Mouse (Mus musculus) kidney, adult 9 months (tissue): ENCODE measurements around the gene Gm10392.

Experiments
- DNase-seq: peaks from one replicate; pipeline ENCODE4 v3.0.0; 2022

Gene Gm10392

GRCm38 (mm10) chr11:77507426-77507825 lies 11.6 kb downstream of the Gm10392 start:
- DNase-seq = no peak

- peak; percentile 17 for DNase-seq
Measured at GRCm38 (mm10) chr11:77506941-77507340, 12.1 kb downstream of the Gm10392 start.

- peak; percentile 85 for DNase-seq
Measured at GRCm38 (mm10) chr11:77506273-77506672, 12.7 kb downstream of the Gm10392 start.

GRCm38 (mm10) chr11:77505291-77505980 lies 13.6 kb downstream of the Gm10392 start:
- DNase-seq = peak; percentile 36

- no peak for DNase-seq
Measured at GRCm38 (mm10) chr11:77504377-77504776, 14.6 kb downstream of the Gm10392 start.

- peak; percentile 18 for DNase-seq
Measured at GRCm38 (mm10) chr11:77503511-77503910, 15.5 kb downstream of the Gm10392 start.

GRCm38 (mm10) chr11:77502481-77502880 lies 16.5 kb downstream of the Gm10392 start:
- DNase-seq = peak; percentile 15

GRCm38 (mm10) chr11:77501971-77502370 lies 17.0 kb downstream of the Gm10392 start:
- DNase-seq = peak; percentile 15

GRCm38 (mm10) chr11:77501392-77501791 lies 17.6 kb downstream of the Gm10392 start:
- DNase-seq = peak; percentile 82

- peak; percentile 25 for DNase-seq
Measured at GRCm38 (mm10) chr11:77500361-77501325, 18.4 kb downstream of the Gm10392 start.

GRCm38 (mm10) chr11:77499354-77499753 lies 19.6 kb downstream of the Gm10392 start:
- DNase-seq = no peak

GRCm38 (mm10) chr11:77498261-77499139 lies 20.5 kb downstream of the Gm10392 start:
- peak; percentile 21 for DNase-seq

GRCm38 (mm10) chr11:77497851-77498250 lies 21.1 kb downstream of the Gm10392 start:
- DNase-seq = peak; percentile 30

- DNase-seq = peak; percentile 82
Measured at GRCm38 (mm10) chr11:77497341-77497756, 21.6 kb downstream of the Gm10392 start.

GRCm38 (mm10) chr11:77495507-77495906 lies 23.5 kb downstream of the Gm10392 start:
- peak; percentile 20 for DNase-seq

- no peak for DNase-seq
Measured at GRCm38 (mm10) chr11:77494782-77495181, 24.2 kb downstream of the Gm10392 start.

- DNase-seq = no peak
Measured at GRCm38 (mm10) chr11:77494344-77494676, 24.7 kb downstream of the Gm10392 start.

- peak; percentile 58 for DNase-seq
Measured at GRCm38 (mm10) chr11:77493512-77494343, 25.3 kb downstream of the Gm10392 start, which contains the start of gene Git1. Git1 (plus strand) TSS chr11:77493562.

- peak; percentile 95 for DNase-seq
Measured at GRCm38 (mm10) chr11:77492911-77493332, 26.1 kb downstream of the Gm10392 start.

GRCm38 (mm10) chr11:77492311-77492871 lies 26.6 kb downstream of the Gm10392 start:
- no peak for DNase-seq
